Mouse (Mus musculus) embryonic stem cell, embryonic (primary cell): ENCODE measurements at regions not wholly inside any gene's neighbourhood (a gene's known extent, or its start where the extent isn't known, plus 50 kb on each side); places are given as distances from the start of the nearest gene placed in this dataset.

Experiments used
- CTCF ChIA-PET, 4 experiments: fragments of 300-600 bp in 2 of 4; fragments of 350-600 bp in 2 of 4; sonication (Branson Sonifier 250); formaldehyde crosslinking; loops; one replicate each; lab custom pipeline; 2022; ENCODE audit warnings: inconsistent platforms in 2 of 4; lab: Charles Lee
- POLR2A ChIA-PET, 4 experiments: fragments of 300-600 bp in 2 of 4; fragments of 350-600 bp in 2 of 4; sonication (Branson Sonifier 250); formaldehyde crosslinking; loops; one replicate each; lab custom pipeline; 2022; ENCODE audit warnings: antibody characterized with exemption in 4 of 4, inconsistent platforms in 1 of 4; lab: Charles Lee

- CTCF ChIA-PET: no interaction called here
These were observed 147.3 kb downstream of the Ly86 start for GRCm38 (mm10) chr13:37492115-37493001.

GRCm38 (mm10) chr13:37493331-37493730, 148.3 kb downstream of the Ly86 start:
- CTCF ChIA-PET: no interaction called here
- POLR2A ChIA-PET: interaction anchor here in 2 of 4 experiments (1.0 to 1.9 kb wide), 3 partner anchors 15 to 58 kb away, joined by 3 to 7 read pairs (median 4); no protein-coding TSS in a partner anchor

More at GRCm38 (mm10) chr13:37492115-37493001, 147.3 kb downstream of the Ly86 start:
- POLR2A ChIA-PET: interaction anchor here in 2 of 4 experiments (0.6 to 1.9 kb wide), 3 partner anchors 16 to 356 kb away, joined by 3 to 7 read pairs (median 5); no protein-coding TSS in a partner anchor

- CTCF ChIA-PET: interaction anchor here in 1 of 4 experiments (0.7 kb wide), 1 partner anchor 13 kb away, joined by 6 read pairs; no protein-coding TSS in a partner anchor
These were observed 150.4 kb downstream of the Ly86 start for GRCm38 (mm10) chr13:37495272-37495932.

GRCm38 (mm10) chr13:37497986-37498385, 153.0 kb downstream of the Ly86 start:
- POLR2A ChIA-PET: interaction anchor here in 1 of 4 experiments (1.2 kb wide), 1 partner anchor 11 kb away, joined by 3 read pairs; no protein-coding TSS in a partner anchor
- CTCF ChIA-PET: interaction anchor here in 1 of 4 experiments (0.5 kb wide), 1 partner anchor 31 kb away, joined by 5 read pairs; no protein-coding TSS in a partner anchor

More at GRCm38 (mm10) chr13:37495272-37495932, 150.4 kb downstream of the Ly86 start:
- POLR2A ChIA-PET: interaction anchor here in 1 of 4 experiments (0.8 kb wide), 1 partner anchor 12 kb away, joined by 3 read pairs; no protein-coding TSS in a partner anchor

- ChIA-PET CTCF (interaction anchor here in 1 of 4 experiments (1.3 to 1.4 kb wide), 2 partner anchors 17 to 463 kb away, joined by 6 to 7 read pairs; no protein-coding TSS in a partner anchor), POLR2A (interaction anchor here in 2 of 4 experiments (0.6 to 1.8 kb wide), 5 partner anchors 12 to 477 kb away, joined by 3 to 6 read pairs (median 4); no protein-coding TSS in a partner anchor)
These were observed 155.8 kb downstream of the Ly86 start for GRCm38 (mm10) chr13:37500668-37501286.

DNA sequence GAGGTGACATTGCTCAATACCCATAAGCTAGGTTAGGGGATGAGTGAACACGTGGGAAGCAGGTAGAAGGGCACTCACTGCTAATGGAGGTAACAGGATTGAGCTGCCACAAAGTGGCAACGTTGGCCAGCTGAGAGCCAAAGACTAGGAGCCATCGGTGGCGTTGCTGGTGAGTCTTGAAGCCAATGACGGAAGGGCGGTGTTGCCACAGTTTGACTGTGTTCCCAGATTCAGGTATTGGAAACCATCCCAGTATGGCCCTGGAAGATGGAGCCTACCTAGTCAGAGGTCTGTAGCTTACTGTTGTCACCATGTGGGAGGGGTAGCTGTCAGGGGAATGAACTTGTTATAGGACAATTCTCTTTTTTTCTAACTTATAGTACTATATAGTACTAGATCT, 158.4 kb downstream of the Ly86 start:
- ChIA-PET POLR2A (no interaction called here), CTCF (no interaction called here)

GRCm38 (mm10) chr13:37503898-37504297, 158.9 kb downstream of the Ly86 start:
- ChIA-PET POLR2A (interaction anchor here in 1 of 4 experiments (0.7 kb wide), 1 partner anchor 29 kb away, joined by 6 read pairs; no protein-coding TSS in a partner anchor), CTCF (interaction anchor here in 1 of 4 experiments (0.6 kb wide), 1 partner anchor 714 kb away, joined by 3 read pairs; no protein-coding TSS in a partner anchor)

DNA sequence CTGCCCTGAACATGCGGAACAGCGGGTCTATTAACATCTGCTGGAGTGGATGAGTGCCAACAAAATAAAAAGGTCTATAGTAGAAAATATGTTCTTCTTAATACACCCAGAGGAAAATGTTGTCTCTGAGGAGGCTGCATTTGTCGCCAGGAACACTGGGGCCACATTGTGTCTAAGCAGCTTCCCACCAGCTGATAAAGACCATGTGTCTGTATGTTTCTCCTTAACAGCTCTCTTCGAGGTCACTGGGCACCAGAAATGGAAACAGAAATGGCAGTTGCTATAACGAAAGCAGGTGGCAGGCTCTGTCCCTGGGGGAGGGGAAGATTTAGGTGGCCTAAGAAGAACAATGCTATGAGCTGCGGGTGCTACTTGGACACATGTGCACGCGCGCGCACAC, 159.4 kb downstream of the Ly86 start:
- ChIA-PET CTCF (interaction anchor here in 1 of 4 experiments (0.6 kb wide), 1 partner anchor 714 kb away, joined by 3 read pairs; no protein-coding TSS in a partner anchor), POLR2A (interaction anchor here in 2 of 4 experiments (0.7 kb wide), 2 partner anchors 29 to 253 kb away, joined by 3 to 6 read pairs; no protein-coding TSS in a partner anchor)

GRCm38 (mm10) chr13:37505617-37506016, 160.6 kb downstream of the Ly86 start:
- ChIA-PET CTCF (interaction anchor here in 1 of 4 experiments (1.4 kb wide), 1 partner anchor 50 kb away, joined by 3 read pairs; no protein-coding TSS in a partner anchor), POLR2A (interaction anchor here in 1 of 4 experiments (1.2 kb wide), 1 partner anchor 9 kb away, joined by 3 read pairs; no protein-coding TSS in a partner anchor)

- POLR2A ChIA-PET: interaction anchor here in 1 of 4 experiments (1.2 to 1.5 kb wide), 2 partner anchors 9 to 65 kb away, joined by 3 to 4 read pairs; no protein-coding TSS in a partner anchor
These were observed 161.0 kb downstream of the Ly86 start for GRCm38 (mm10) chr13:37506046-37506445.

DNA sequence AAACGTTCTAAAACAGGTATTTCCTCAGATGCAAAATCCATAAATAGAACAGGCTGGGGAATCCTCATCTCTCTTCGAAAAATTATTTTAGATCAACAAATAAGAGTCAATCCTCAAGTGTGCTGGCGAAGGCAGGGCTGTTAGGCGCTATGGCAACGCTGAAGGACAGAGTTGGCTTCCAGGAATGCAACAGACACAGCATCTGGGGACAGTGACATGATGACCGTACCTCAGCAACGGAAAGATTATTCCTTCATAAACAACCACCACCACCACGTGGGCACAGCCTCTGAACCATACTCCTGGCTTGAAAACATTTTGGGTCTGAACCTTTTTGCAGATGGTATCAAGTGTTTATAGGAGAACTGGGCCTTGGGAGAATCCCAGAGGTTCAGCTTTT, 161.7 kb downstream of the Ly86 start:
- CTCF ChIA-PET: interaction anchor here in 1 of 4 experiments (1.4 kb wide), 1 partner anchor 51 kb away, joined by 3 read pairs; no protein-coding TSS in a partner anchor
- POLR2A ChIA-PET: interaction anchor here in 1 of 4 experiments (1.0 to 1.5 kb wide), 3 partner anchors 8 to 65 kb away, joined by 3 to 4 read pairs (median 3); no protein-coding TSS in a partner anchor

More at GRCm38 (mm10) chr13:37506046-37506445, 161.0 kb downstream of the Ly86 start:
- CTCF ChIA-PET: interaction anchor here in 1 of 4 experiments (1.4 kb wide), 1 partner anchor 50 kb away, joined by 3 read pairs; no protein-coding TSS in a partner anchor

DNA sequence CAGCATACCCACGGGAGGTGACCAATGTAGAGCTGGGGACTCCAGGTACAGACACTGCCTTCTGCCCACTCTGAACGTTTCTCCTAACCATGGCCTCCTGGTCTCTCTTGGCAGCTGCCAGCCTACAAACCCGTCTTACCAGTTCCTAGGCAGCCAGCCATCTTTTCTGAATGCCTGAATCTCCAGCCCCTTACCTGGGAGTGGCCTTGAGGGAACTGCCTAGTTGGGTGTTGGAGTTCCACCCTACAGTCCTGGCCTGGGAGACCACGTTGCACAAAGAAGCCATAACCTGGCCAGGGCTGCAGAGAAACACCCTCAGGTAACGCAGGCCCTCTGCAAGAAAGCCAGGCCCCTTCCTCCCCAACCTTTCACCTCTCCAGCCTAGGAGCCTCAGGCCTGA, 162.1 kb downstream of the Ly86 start:
- POLR2A ChIA-PET: interaction anchor here in 1 of 4 experiments (1.0 to 1.5 kb wide), 2 partner anchors 10 to 66 kb away, joined by 3 to 4 read pairs; no protein-coding TSS in a partner anchor
- CTCF ChIA-PET: no interaction called here

GRCm38 (mm10) chr13:37508385-37509351, 163.7 kb downstream of the Ly86 start:
- POLR2A ChIA-PET: interaction anchor here in 3 of 4 experiments (0.6 to 1.9 kb wide), 17 partner anchors 9 to 571 kb away, joined by 3 to 7 read pairs (median 3); no protein-coding TSS in a partner anchor
- CTCF ChIA-PET: interaction anchor here in 2 of 4 experiments (0.6 to 1.3 kb wide), 4 partner anchors 41 to 455 kb away, joined by 3 to 5 read pairs (median 4); no protein-coding TSS in a partner anchor

- ChIA-PET CTCF (interaction anchor here in 2 of 4 experiments (0.6 to 0.7 kb wide), 5 partner anchors 27 to 454 kb away, joined by 3 to 9 read pairs (median 4); no protein-coding TSS in a partner anchor), POLR2A (interaction anchor here in 2 of 4 experiments (0.6 to 1.9 kb wide), 15 partner anchors 8 to 456 kb away, joined by 3 to 7 read pairs (median 3); no protein-coding TSS in a partner anchor)
These were observed 164.4 kb downstream of the Ly86 start for GRCm38 (mm10) chr13:37509352-37509851.

GRCm38 (mm10) chr13:37510511-37510910, 165.5 kb downstream of the Ly86 start:
- ChIA-PET CTCF (no interaction called here), POLR2A (interaction anchor here in 2 of 4 experiments (0.6 to 1.2 kb wide), 5 partner anchors 25 to 363 kb away, joined by 3 read pairs; no protein-coding TSS in a partner anchor)

GRCm38 (mm10) chr13:37511006-37511405, 166.0 kb downstream of the Ly86 start:
- CTCF ChIA-PET: no interaction called here
- POLR2A ChIA-PET: no interaction called here
